Mouse (Mus musculus): ENCODE results near the gene Ccs. TPM values are rescaled to one million over a fixed set of nuclear protein-coding genes. Genes with fewer than 3 reads are reported as not detected.

Ccs gene
- polyA plus RNA-seq, 1 experiment, result 44.7 TPM

DNA sequence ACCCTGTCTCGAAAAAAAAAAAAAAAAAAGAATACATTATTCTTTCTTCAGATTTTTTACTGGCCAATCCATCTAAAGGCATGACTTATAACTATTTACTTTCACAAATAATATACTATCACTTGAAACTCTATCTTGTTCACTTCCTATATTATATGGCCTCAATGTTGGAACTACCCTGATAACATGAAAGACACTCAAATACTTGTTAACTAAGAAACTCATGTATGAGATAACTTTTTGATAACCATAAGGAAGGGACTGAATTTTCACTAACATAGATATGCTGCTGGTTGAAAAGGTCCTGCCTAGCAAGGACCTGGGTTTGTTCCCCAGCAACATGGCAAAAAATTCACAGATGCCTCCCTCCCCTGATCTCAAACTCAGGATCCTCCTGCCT, 43.2 kb downstream of the Ccs start:
- Histone ChIP-seq H3K4me1 (ENCODE audit: control insufficient read depth, insufficient read depth, low read length) (peaks cover 2% of the 10 kb centered on the region), H3K4me3 (replicated peaks; ENCODE audit: extremely low read depth, low read depth, low read length) (no peak overlapping the region)
- no peak for DNase-seq
- 65% methylated on average over 1 of the region's 1 CpGs for WGBS
- no peak for TF ChIP-seq CTCF (IDR thresholded peaks at IDR 0.05; ENCODE audit: insufficient read depth, low read length)
- no peak for TF ChIP-seq POLR2A (IDR thresholded peaks at IDR 0.05; ENCODE audit: borderline replicate concordance, extremely low read depth, low read depth, low read length)

DNA sequence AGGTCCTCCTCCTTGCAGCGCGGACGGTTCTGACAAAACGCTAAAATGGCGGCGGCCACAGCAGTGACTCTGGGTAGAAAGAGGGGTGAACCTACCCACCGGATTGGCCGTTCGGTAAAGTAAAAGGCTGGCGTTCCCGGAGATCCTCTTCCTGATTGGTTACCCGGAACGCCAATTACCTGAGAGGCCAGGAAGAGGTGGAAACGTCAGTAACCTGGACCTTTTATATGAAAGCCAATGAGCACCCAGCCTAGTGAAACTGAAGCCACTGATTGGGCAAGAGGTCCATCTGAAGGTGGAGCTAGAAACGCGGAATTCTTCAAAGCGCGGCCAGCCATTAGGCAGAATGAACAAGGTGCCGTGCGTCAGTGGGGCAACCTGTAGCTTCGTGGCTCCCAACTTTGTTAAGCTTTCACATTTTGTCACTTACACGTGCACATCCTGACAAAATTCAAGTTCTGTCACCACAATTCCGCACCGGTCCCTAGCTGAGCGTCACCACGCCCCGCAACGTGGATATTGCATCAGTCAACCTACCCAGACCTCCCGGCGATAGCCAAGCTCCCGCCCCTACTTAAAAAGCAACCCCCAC, 45.2 kb downstream of the Ccs start, which contains the start of gene Rbm4:
Gene Rbm4 (minus strand): TSS at position 71 of the 592 bp plus-strand sequence.
- under 1% methylated on average over 31 of the region's 31 CpGs for WGBS
- peak within 1 kb of the TSS; percentile 97 for H3K4me3 ChIP-seq (replicated peaks; ENCODE audit: extremely low read depth, low read depth, low read length)
- H3K4me1 ChIP-seq (ENCODE audit: control insufficient read depth, insufficient read depth, low read length), result peaks cover 2% of the 10 kb centered on the region
- TF ChIP-seq CTCF (IDR thresholded peaks at IDR 0.05; ENCODE audit: insufficient read depth, low read length), result no peak
- TF ChIP-seq POLR2A (IDR thresholded peaks at IDR 0.05; ENCODE audit: borderline replicate concordance, extremely low read depth, low read depth, low read length), result peak; percentile 81; the same call in 1 of the 2 replicates
- DNase-seq, result peak; percentile 94

GRCm38 (mm10) chr19:4793281-4793830, 45.8 kb downstream of the Ccs start:
- under 1% methylated on average over 16 of the region's 16 CpGs for WGBS
- DNase-seq, result no peak
- H3K4me3 ChIP-seq (replicated peaks; ENCODE audit: extremely low read depth, low read depth, low read length), result peak overlapping the region; percentile 97
- TF ChIP-seq POLR2A (IDR thresholded peaks at IDR 0.05; ENCODE audit: borderline replicate concordance, extremely low read depth, low read depth, low read length) (no peak), CTCF (IDR thresholded peaks at IDR 0.05; ENCODE audit: insufficient read depth, low read length) (no peak)
- peaks cover 2% of the 10 kb centered on the region for H3K4me1 ChIP-seq (ENCODE audit: control insufficient read depth, insufficient read depth, low read length)

GRCm38 (mm10) chr19:4786313-4786712, 52.8 kb downstream of the Ccs start:
- Histone ChIP-seq H3K4me3 (replicated peaks; ENCODE audit: extremely low read depth, low read depth, low read length) (no peak overlapping the region), H3K4me1 (ENCODE audit: control insufficient read depth, insufficient read depth, low read length) (no peaks in the 10 kb centered on the region; the same call in none of the 2 replicates)
- TF ChIP-seq CTCF (IDR thresholded peaks at IDR 0.05; ENCODE audit: insufficient read depth, low read length), result no peak
- 89% methylated on average over 2 of the region's 2 CpGs for WGBS
- no peak for DNase-seq

GRCm38 (mm10) chr19:4785206-4785605, 53.9 kb downstream of the Ccs start:
- no peak for DNase-seq
- WGBS, result 73% methylated on average over 7 of the region's 7 CpGs
- no peaks in the 10 kb centered on the region; the same call in none of the 2 replicates for H3K4me1 ChIP-seq (ENCODE audit: control insufficient read depth, insufficient read depth, low read length)
- H3K4me3 ChIP-seq (replicated peaks; ENCODE audit: extremely low read depth, low read depth, low read length), result no peak overlapping the region
- TF ChIP-seq CTCF (IDR thresholded peaks at IDR 0.05; ENCODE audit: insufficient read depth, low read length) (no peak), POLR2A (IDR thresholded peaks at IDR 0.05; ENCODE audit: borderline replicate concordance, extremely low read depth, low read depth, low read length) (no peak)

GRCm38 (mm10) chr19:4782891-4783290, 56.2 kb downstream of the Ccs start:
- 64% methylated on average over 2 of the region's 2 CpGs for WGBS
- TF ChIP-seq CTCF (IDR thresholded peaks at IDR 0.05; ENCODE audit: insufficient read depth, low read length), result no peak
- TF ChIP-seq POLR2A (IDR thresholded peaks at IDR 0.05; ENCODE audit: borderline replicate concordance, extremely low read depth, low read depth, low read length), result no peak
- no peaks in the 10 kb centered on the region; the same call in 1 of the 2 replicates for H3K4me1 ChIP-seq (ENCODE audit: control insufficient read depth, insufficient read depth, low read length)
- DNase-seq, result no peak
- H3K4me3 ChIP-seq (replicated peaks; ENCODE audit: extremely low read depth, low read depth, low read length), result no peak overlapping the region

Other genes starting within 250 kb of the Ccs start
- gene Lrfn4, start 223.7 kb downstream of the Ccs start, polyA plus RNA-seq (2012; rRNA removed), result 24.6 and 28.8 TPM in 2 replicates
- 86.2 and 98.0 TPM in 2 replicates for gene Rce1, start 213.7 kb downstream of the Ccs start, polyA plus RNA-seq (2012; rRNA removed)
- 0.20 and 0.65 TPM in 2 replicates for gene Gm960, start 140.7 kb downstream of the Ccs start, polyA plus RNA-seq (2012; rRNA removed)
- 1.3 and 4.4 TPM in 2 replicates for gene Sptbn2, start 128.2 kb downstream of the Ccs start, polyA plus RNA-seq (2012; rRNA removed)
- gene Rbm4b, start 82.8 kb downstream of the Ccs start, polyA plus RNA-seq (2012; rRNA removed), result 6.8 and 7.6 TPM in 2 replicates
- 28.6 and 36.1 TPM in 2 replicates for gene Rbm4, start 45.4 kb downstream of the Ccs start, polyA plus RNA-seq (2012; rRNA removed)
- 7.6 and 13.5 TPM in 2 replicates for gene Gm21992, start 27.7 kb downstream of the Ccs start, polyA plus RNA-seq (2012; rRNA removed)
- gene Rbm14, start 27.7 kb downstream of the Ccs start, polyA plus RNA-seq (2012; rRNA removed), result 42.4 and 52.1 TPM in 2 replicates
- gene Ccdc87, start within 50 bp of the Ccs start, polyA plus RNA-seq (2012; rRNA removed), result 0.33 and 0.46 TPM in 2 replicates
- 48.7 and 76.1 TPM in 2 replicates for gene Ctsf, start 15.8 kb upstream of the Ccs start, polyA plus RNA-seq (2012; rRNA removed)
- gene Actn3, start 38.6 kb upstream of the Ccs start, polyA plus RNA-seq (2012; rRNA removed), result 0.44 and 22.2 TPM in 2 replicates
- gene Zdhhc24, start 39.3 kb upstream of the Ccs start, polyA plus RNA-seq (2012; rRNA removed), result 22.3 and 23.6 TPM in 2 replicates
- 7.5 and 9.0 TPM in 2 replicates for gene Bbs1, start 67.3 kb upstream of the Ccs start, polyA plus RNA-seq (2012; rRNA removed)
- 70.3 and 89.2 TPM in 2 replicates for gene Dpp3, start 89.0 kb upstream of the Ccs start, polyA plus RNA-seq (2012; rRNA removed)
- 5.5 and 5.8 TPM in 2 replicates for gene Peli3, start 103.8 kb upstream of the Ccs start, polyA plus RNA-seq (2012; rRNA removed)
- gene Mrpl11, start 122.8 kb upstream of the Ccs start, polyA plus RNA-seq (2012; rRNA removed), result 19.5 and 20.5 TPM in 2 replicates
- gene Npas4, start 151.0 kb upstream of the Ccs start, polyA plus RNA-seq (2012; rRNA removed), result 0.54 and 0.93 TPM in 2 replicates
- gene Slc29a2, start 184.5 kb upstream of the Ccs start, polyA plus RNA-seq (2012; rRNA removed), result 4.3 and 5.9 TPM in 2 replicates
- gene B4gat1, start 199.5 kb upstream of the Ccs start, polyA plus RNA-seq (2012; rRNA removed), result 38.0 and 38.7 TPM in 2 replicates
- gene AC124502.3, start 199.6 kb upstream of the Ccs start, polyA plus RNA-seq (2012; rRNA removed), result 0.58 and 0.78 TPM in 2 replicates
- gene Brms1, start 202.0 kb upstream of the Ccs start, polyA plus RNA-seq (2012; rRNA removed), result 36.3 and 40.4 TPM in 2 replicates
- gene Rin1, start 211.1 kb upstream of the Ccs start, polyA plus RNA-seq (2012; rRNA removed), result 10.2 and 10.4 TPM in 2 replicates
- gene Cd248, start 228.7 kb upstream of the Ccs start, polyA plus RNA-seq (2012; rRNA removed), result 20.9 and 22.6 TPM in 2 replicates
- 10.7 and 11.8 TPM in 2 replicates for gene Tmem151a, start 246.2 kb upstream of the Ccs start, polyA plus RNA-seq (2012; rRNA removed)
- 154 and 165 TPM in 2 replicates for gene Yif1a, start 249.2 kb upstream of the Ccs start, polyA plus RNA-seq (2012; rRNA removed)

Data from lung, adult 2 months (tissue).